Mouse (Mus musculus) ES-Bruce4 (cell line): ENCODE measurements around the gene Gm28308.

ENCODE experiments used
- CTCF ChIP-seq: IDR thresholded peaks from one replicate; pipeline ENCODE4 v1.8.1; 2011; ENCODE audit warnings: low read depth, low read length
- EP300 ChIP-seq: IDR thresholded peaks from 2 replicates; pipeline ENCODE4 v1.6.1; 2011; ENCODE audit warnings: low read depth, low read length; ENCODE audit not compliant: insufficient read depth

DNA sequence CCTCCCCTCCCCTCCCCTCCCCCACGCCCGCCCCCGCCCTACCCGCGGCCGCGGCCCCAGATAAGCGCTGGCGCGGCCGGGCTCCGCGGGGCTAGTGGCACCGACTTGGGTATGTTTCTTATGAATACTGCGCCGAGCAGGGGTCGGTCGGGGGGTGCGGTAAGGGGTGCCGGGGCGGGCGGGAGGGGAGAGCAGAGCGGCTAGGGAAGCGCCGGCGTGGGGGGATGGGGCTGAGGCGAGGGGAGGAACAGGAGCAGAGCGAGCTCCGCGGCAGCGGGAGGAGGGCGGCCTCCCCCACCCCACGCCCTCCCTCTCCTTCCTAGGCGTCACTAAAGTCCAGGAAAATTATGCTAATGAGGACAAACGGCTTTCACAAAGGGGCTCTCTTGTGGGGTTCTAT lies 37.3 kb downstream of the Gm28308 start:
- TF ChIP-seq CTCF (no peak), EP300 (no peak)
